Mouse (Mus musculus) embryonic fibroblast, embryonic 13.5 days (primary cell): ENCODE measurements around the gene Pitpnc1.

ENCODE experiments used
- CTCF ChIP-seq: IDR thresholded peaks from 2 replicates; pipeline ENCODE4 v1.5.1; 2011; ENCODE audit warnings: mild to moderate bottlenecking, control low read depth, low read length, moderate library complexity, borderline replicate concordance; ENCODE audit not compliant: insufficient read depth
- POLR2A ChIP-seq: IDR thresholded peaks from 2 replicates; pipeline ENCODE4 v1.6.1; 2011; ENCODE audit warnings: low read depth, mild to moderate bottlenecking, control low read depth, low read length, moderate library complexity

DNA sequence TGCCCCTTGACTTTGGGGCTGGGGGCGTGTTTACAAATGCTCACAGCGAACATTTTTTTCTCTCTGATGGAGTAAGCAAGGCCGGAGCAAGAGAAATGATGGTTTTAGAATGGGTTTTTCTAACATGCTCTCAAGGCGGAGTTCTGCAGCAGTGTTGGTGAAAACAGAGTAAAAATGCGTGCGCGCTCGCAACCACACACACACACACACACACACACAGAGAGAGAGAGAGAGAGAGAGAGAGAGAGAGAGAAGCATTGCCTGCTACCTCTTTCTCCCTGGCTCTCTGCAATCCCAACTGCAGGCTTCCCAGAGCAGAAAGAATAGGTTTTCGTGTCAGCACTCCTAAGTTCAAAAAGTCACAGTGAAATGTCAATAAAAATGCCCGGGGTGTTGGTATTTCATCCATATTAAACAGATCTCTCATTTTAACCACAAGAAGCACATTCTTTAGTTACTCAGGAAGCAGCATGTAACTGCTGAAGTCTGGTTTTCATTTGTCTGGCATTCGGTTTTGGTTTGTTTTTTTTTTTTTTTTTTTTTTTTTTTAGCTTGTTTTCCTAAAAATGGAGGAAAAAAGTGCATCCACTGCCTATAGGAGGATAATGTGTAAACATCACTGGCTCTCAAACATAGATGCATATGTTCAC is 697 bp upstream of the Pitpnc1 start:
- TF ChIP-seq CTCF (no peak), POLR2A (no peak)
